Mouse (Mus musculus): ENCODE data around the gene Ahdc1. TPM values are rescaled to one million over a fixed set of nuclear protein-coding genes. Genes with fewer than 3 reads are reported as not detected.

The Ahdc1 gene
- polyA plus RNA-seq, 1 experiment from 2014 or later: 7.0 TPM

DNA sequence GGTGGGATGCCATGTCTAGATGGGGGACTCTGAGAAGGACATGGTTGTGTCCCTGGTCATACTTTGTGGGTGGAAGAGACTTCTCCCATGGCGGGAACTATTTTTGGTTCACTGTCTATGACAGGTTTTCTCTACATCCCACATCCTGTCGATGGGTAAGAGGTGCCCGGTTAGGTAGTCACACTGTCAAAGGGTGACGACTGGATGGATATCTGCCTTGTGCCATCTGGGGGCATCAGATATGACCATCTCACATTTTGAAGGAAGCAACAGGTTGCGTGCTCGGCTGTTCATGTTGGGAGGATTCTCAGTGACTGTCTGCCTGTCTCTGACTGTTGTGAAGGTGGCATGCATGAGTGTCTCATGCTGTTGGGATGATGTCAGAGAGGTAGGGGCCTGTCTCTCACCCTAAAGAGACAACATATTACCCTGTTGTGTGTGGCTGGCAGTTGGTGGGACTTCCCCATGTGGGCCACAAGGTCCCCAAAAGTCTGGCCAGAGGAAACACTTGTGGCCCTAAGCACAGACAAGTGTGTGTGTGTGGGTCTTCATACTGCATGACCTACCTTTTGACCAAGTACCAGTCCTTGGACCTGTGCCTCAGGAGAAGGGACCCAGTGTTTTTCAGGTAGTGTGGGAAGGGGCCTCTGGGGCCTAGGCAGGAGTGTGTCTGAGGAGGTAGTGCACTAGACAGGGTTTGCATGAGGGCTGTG is 39.9 kb downstream of the Ahdc1 start:
- H3K4me2 ChIP-seq: peak overlapping the region; percentile 25; the same call in 1 of the 2 replicates
- peaks cover 90% of the 10 kb centered on the region for H3K4me1 ChIP-seq (ENCODE audit: control insufficient read depth, insufficient read depth, low read length)
- H3K9me3 ChIP-seq (replicated peaks; ENCODE audit: control insufficient read depth, low read length): no peaks in the 10 kb centered on the region
- H3K36me3 ChIP-seq (ENCODE audit: control insufficient read depth, insufficient read depth, low read length): no peaks in the 10 kb centered on the region
- H3K4me3 ChIP-seq (ENCODE audit: low read depth, low read length): no peak overlapping the region
- no peak for ATAC-seq (replicated peaks; ENCODE audit: insufficient number of reproducible peaks, low FRiP score, low TSS enrichment)
- H3K9ac ChIP-seq (ENCODE audit: low read depth, low read length): peak overlapping the region; percentile 52; the same call in 1 of the 2 replicates
- H3K27me3 ChIP-seq (ENCODE audit: control insufficient read depth, insufficient read depth, low read length): no peaks in the 10 kb centered on the region
- WGBS (ENCODE audit: insufficient replicate concordance): 76% methylated on average over 6 of the region's 6 CpGs
- 0 out of 2 replicates have a peak overlapping the region, but pooled peaks have one; percentile 86 for H3K27ac ChIP-seq (ENCODE audit: low read depth, low read length)

DNA sequence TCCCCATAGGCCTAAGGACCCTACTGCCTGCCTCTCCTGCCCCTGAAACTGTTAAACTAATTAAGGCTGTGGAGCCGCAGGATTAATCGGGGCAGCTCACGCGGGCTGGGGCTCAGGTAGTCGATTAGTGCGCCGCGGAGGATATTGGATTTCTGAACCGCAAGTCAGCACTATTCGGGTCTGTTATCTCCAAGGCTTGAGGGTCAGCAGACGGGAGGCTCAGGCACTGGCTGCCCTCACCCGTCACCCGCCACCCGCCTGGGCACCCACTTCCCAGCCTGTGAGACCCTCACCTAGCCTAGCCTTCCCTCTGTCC is 40.4 kb downstream of the Ahdc1 start:
- no peak for ATAC-seq (replicated peaks; ENCODE audit: insufficient number of reproducible peaks, low FRiP score, low TSS enrichment)
- H3K4me1 ChIP-seq (ENCODE audit: control insufficient read depth, insufficient read depth, low read length): peaks cover 90% of the 10 kb centered on the region

DNA sequence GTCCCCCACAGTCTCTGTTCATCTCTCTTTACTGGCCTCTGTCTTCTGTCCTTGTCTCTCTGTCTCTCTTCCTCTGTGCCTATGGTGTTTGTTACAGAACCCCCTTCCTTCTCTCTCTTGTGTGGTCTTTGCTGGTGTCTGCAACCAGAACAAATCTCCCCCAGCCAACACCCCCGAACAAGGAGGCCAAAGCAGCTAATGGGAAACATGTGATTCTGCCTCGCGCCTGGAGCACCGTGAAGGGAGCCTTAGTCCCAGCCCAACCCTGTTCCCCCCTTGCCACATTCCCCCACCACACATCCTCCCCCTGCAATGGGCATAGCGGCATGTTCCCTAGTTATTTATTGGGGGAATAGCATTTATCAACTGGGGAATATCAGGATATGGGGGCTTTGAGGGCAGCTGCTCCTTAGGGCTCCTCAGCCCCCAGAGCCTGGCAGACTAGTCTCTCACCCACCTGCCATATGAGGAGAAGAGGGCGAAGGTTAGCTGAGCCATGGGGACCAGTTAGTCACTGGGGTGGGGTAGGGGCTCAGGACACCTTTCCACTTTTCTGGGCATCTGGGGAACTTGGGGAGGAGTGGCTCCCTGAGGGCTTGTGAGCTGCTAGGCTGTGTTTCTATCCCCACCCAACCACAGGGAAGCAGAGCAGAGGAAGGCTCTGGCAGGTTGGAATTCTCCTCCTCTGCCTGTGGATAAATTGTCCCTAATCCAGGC is 41.1 kb downstream of the Ahdc1 start:
- H3K27ac ChIP-seq (ENCODE audit: low read depth, low read length): peak overlapping the region; percentile 68; the same call in 1 of the 2 replicates
- WGBS (ENCODE audit: insufficient replicate concordance): 56% methylated on average over 6 of the region's 6 CpGs
- H3K9me3 ChIP-seq (replicated peaks; ENCODE audit: control insufficient read depth, low read length): no peaks in the 10 kb centered on the region
- H3K27me3 ChIP-seq (ENCODE audit: control insufficient read depth, insufficient read depth, low read length): no peaks in the 10 kb centered on the region
- no peaks in the 10 kb centered on the region for H3K36me3 ChIP-seq (ENCODE audit: control insufficient read depth, insufficient read depth, low read length)
- peaks cover 90% of the 10 kb centered on the region for H3K4me1 ChIP-seq (ENCODE audit: control insufficient read depth, insufficient read depth, low read length)
- ATAC-seq (replicated peaks; ENCODE audit: insufficient number of reproducible peaks, low FRiP score, low TSS enrichment): no peak
- no peak overlapping the region for H3K4me3 ChIP-seq (ENCODE audit: low read depth, low read length)
- H3K4me2 ChIP-seq: no peak overlapping the region; the same call in 1 of the 2 replicates
- peak overlapping the region; percentile 52 for H3K9ac ChIP-seq (ENCODE audit: low read depth, low read length)

More for the DNA sequence above, 40.4 kb downstream of the Ahdc1 start:
- H3K36me3 ChIP-seq (ENCODE audit: control insufficient read depth, insufficient read depth, low read length): no peaks in the 10 kb centered on the region
- 40% methylated on average over 14 of the region's 14 CpGs for WGBS (ENCODE audit: insufficient replicate concordance)
- H3K4me2 ChIP-seq: peak overlapping the region; percentile 25
- H3K9me3 ChIP-seq (replicated peaks; ENCODE audit: control insufficient read depth, low read length): no peaks in the 10 kb centered on the region
- H3K9ac ChIP-seq (ENCODE audit: low read depth, low read length): peak overlapping the region; percentile 52
- peak overlapping the region; percentile 68; the same call in 1 of the 2 replicates for H3K27ac ChIP-seq (ENCODE audit: low read depth, low read length)
- H3K27me3 ChIP-seq (ENCODE audit: control insufficient read depth, insufficient read depth, low read length): no peaks in the 10 kb centered on the region
- no peak overlapping the region for H3K4me3 ChIP-seq (ENCODE audit: low read depth, low read length)

DNA sequence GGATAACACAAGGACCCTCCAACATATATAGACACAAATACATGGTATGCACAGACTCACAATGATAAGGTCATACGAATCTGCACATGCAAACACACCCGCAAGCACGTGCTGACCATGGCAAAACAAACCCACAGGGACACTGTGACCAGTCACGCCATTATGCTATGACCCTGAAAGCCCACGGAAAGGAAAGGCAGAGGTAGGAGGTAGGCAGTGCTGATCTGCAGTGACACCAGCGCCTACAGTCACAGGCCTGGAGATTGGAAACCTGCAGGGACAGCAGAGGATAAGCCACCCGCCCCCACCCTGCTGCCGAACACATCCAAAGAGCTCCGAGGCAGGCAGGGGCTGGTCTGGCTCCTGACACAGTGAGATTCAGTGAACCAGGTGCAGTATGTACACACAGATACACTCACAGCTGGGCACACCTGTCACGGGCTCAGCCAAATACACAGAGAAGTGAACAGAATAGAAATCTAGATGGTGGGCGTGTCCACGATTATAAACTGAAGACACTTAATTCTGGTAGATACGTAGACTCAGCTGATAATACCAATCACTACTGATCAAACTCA is 42.0 kb downstream of the Ahdc1 start:
- Histone ChIP-seq H3K4me3 (ENCODE audit: low read depth, low read length) (no peak overlapping the region), H3K9ac (ENCODE audit: low read depth, low read length) (no peak overlapping the region), H3K27ac (ENCODE audit: low read depth, low read length) (peak overlapping the region; percentile 68; the same call in 1 of the 2 replicates), H3K4me1 (ENCODE audit: control insufficient read depth, insufficient read depth, low read length) (peaks cover 90% of the 10 kb centered on the region), H3K4me2 (no peak overlapping the region), H3K9me3 (replicated peaks; ENCODE audit: control insufficient read depth, low read length) (no peaks in the 10 kb centered on the region), H3K27me3 (ENCODE audit: control insufficient read depth, insufficient read depth, low read length) (no peaks in the 10 kb centered on the region), H3K36me3 (ENCODE audit: control insufficient read depth, insufficient read depth, low read length) (no peaks in the 10 kb centered on the region)
- WGBS (ENCODE audit: insufficient replicate concordance): 76% methylated on average over 13 of the region's 13 CpGs
- ATAC-seq (replicated peaks; ENCODE audit: insufficient number of reproducible peaks, low FRiP score, low TSS enrichment): no peak

DNA sequence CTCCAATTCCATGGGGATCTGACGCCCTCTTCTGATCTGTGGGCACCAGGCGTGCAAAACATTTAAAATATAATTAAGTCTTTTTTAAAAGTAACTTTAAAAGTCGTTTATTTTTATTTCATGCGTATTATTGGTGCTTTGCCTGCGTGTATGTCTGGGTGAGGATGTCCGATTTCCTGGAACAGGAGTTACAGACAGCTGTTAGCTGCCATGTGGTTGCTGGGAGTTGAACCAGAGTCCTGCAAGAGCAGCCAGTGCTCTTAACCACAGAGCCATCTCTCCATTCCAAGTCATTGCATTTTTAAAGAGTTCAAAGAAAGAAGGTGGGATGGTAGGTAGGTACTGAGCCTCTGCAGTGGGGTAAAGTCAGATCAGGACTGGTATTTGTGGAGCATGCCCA is 43.5 kb downstream of the Ahdc1 start:
- peaks cover 90% of the 10 kb centered on the region for H3K4me1 ChIP-seq (ENCODE audit: control insufficient read depth, insufficient read depth, low read length)
- H3K36me3 ChIP-seq (ENCODE audit: control insufficient read depth, insufficient read depth, low read length): no peaks in the 10 kb centered on the region
- no peak overlapping the region for H3K9ac ChIP-seq (ENCODE audit: low read depth, low read length)
- H3K27me3 ChIP-seq (ENCODE audit: control insufficient read depth, insufficient read depth, low read length): no peaks in the 10 kb centered on the region
- no peak overlapping the region for H3K27ac ChIP-seq (ENCODE audit: low read depth, low read length)
- H3K9me3 ChIP-seq (replicated peaks; ENCODE audit: control insufficient read depth, low read length): no peaks in the 10 kb centered on the region
- H3K4me3 ChIP-seq (ENCODE audit: low read depth, low read length): no peak overlapping the region
- no peak overlapping the region for H3K4me2 ChIP-seq
- whole genome bisulfite sequencing (ENCODE audit: insufficient replicate concordance): 79% methylated on average over 6 of the region's 6 CpGs
- no peak for ATAC-seq (replicated peaks; ENCODE audit: insufficient number of reproducible peaks, low FRiP score, low TSS enrichment)

DNA sequence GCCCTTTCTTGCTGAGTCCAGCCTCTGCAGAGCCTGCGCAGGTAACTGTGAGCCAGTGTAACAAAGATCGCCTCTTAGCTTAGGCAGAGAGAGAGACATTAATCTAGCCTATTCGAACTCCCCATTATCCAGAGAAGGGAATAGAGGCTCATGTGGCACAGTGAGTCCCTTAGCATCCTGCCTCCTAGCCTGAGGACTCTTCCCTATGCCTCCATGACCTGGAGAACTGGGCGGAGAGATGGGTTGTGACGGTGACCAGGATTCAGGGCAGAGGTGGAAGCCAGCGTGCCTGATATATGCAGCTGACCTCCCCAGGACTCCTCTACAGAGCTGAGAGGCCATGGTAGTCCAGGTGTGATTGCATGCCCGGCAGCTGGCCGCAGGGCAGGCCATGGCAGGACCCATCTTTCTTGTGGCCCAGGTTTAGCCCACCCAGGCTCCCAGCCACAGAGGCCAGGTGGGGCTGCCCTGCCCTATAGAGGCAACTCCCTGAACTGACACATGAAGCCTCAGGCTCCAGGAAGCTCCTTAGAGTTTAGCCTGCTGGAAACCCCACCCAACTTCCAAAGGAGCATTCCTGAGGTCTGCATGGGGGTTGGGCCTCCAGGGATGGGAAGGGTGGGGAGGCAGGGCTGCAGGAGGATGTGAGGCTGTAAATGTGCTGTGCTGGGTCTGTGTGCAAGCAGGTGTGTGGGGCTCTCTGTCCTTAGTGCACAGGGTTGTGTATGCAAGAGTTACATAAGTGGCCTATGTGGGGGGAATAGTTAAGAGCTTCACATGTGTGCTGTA is 44.3 kb downstream of the Ahdc1 start:
- H3K4me2 ChIP-seq: no peak overlapping the region
- H3K9ac ChIP-seq (ENCODE audit: low read depth, low read length): no peak overlapping the region
- no peaks in the 10 kb centered on the region for H3K9me3 ChIP-seq (replicated peaks; ENCODE audit: control insufficient read depth, low read length)
- no peaks in the 10 kb centered on the region for H3K36me3 ChIP-seq (ENCODE audit: control insufficient read depth, insufficient read depth, low read length)
- H3K4me1 ChIP-seq (ENCODE audit: control insufficient read depth, insufficient read depth, low read length): peaks cover 86% of the 10 kb centered on the region
- H3K27me3 ChIP-seq (ENCODE audit: control insufficient read depth, insufficient read depth, low read length): no peaks in the 10 kb centered on the region
- no peak overlapping the region for H3K4me3 ChIP-seq (ENCODE audit: low read depth, low read length)
- H3K27ac ChIP-seq (ENCODE audit: low read depth, low read length): peak overlapping the region; percentile 46
- 66% methylated on average over 8 of the region's 8 CpGs for WGBS (ENCODE audit: insufficient replicate concordance)
- ATAC-seq (replicated peaks; ENCODE audit: insufficient number of reproducible peaks, low FRiP score, low TSS enrichment): no peak

DNA sequence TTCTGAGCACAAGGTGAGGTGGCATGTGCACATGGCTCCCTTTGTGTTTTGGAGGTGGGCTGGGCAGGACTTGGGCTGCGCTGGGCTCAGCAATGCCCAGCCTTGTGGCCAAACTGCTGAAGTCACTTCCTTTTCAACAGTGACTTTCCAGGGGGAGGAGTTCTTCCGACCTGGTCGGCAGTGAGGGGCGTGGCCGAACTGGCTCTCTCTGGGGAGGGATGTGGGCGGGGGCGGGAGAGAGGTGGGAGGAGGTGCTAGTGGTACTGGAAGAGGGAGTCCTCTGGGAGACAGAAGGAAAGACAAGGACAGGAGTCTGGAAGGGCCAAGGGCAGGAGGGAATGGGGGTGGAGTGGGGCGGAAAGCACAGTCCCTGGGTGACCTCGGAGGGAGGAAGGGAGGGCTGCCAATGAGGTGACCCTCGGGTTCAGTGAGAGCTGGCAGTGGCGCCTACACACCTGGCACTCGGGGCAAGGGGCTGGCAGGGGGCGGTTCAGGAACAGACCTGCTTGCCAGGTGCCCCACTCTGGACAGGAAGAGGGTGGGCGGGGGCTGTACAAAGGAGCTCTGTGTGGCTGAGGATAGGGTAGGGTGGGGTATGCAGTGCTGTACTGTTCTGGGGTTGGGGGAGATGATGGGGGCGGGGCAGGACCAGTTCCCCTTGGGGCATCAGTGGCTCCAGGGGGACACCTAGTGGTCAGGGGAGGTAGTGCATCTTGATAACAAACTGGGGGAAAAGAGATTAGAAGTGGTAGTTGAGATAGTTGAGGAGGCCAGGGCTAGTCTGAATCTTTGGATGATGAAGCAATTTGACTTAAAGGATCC is 45.2 kb downstream of the Ahdc1 start:
- H3K4me1 ChIP-seq (ENCODE audit: control insufficient read depth, insufficient read depth, low read length): peaks cover 77% of the 10 kb centered on the region
- ATAC-seq (replicated peaks; ENCODE audit: insufficient number of reproducible peaks, low FRiP score, low TSS enrichment): peak; percentile 70
- H3K27ac ChIP-seq (ENCODE audit: low read depth, low read length): peak overlapping the region; percentile 46
- no peaks in the 10 kb centered on the region for H3K9me3 ChIP-seq (replicated peaks; ENCODE audit: control insufficient read depth, low read length)
- H3K36me3 ChIP-seq (ENCODE audit: control insufficient read depth, insufficient read depth, low read length): peaks cover 8% of the 10 kb centered on the region
- 4% methylated on average over 15 of the region's 15 CpGs for WGBS (ENCODE audit: insufficient replicate concordance)
- H3K27me3 ChIP-seq (ENCODE audit: control insufficient read depth, insufficient read depth, low read length): no peaks in the 10 kb centered on the region
- H3K9ac ChIP-seq (ENCODE audit: low read depth, low read length): no peak overlapping the region
- peak overlapping the region; percentile 19; the same call in 1 of the 2 replicates for H3K4me3 ChIP-seq (ENCODE audit: low read depth, low read length)
- peak overlapping the region; percentile 60 for H3K4me2 ChIP-seq

All from heart, embryonic 11.5 days (tissue).